ENCODE assay signal across 19 mouse cellular contexts in genomic region chr11:34050643-34051042, GRCm38 (mm10). TPM values are rescaled to one million over a fixed set of nuclear protein-coding genes. Genes with fewer than 3 reads are reported as not detected.
"Had no signal": no experiment of that assay in that cellular context is flagged by ENCODE, and none has a peak within 500 bp of the region (broad histone marks: within the 10 kb centered on the region; RNA-seq: fewer than 3 reads in every experiment).

No protein-coding gene starts in this region.

- H3K4me2 ChIP-seq: kidney, embryonic 15.5 days; limb, embryonic 15.5 days; lung, embryonic 14.5 days; neural tube, embryonic 13.5 days had no signal

- H3K4me1 ChIP-seq: kidney, embryonic 15.5 days; limb, embryonic 15.5 days; midbrain, embryonic 10.5 days; neural tube, embryonic 13.5 days had no signal

- H3K9ac ChIP-seq: kidney, embryonic 15.5 days; limb, embryonic 15.5 days; liver, embryonic 15.5 days; lung, embryonic 14.5 days; neural tube, embryonic 13.5 days had no signal

- H3K36me3 ChIP-seq: kidney, embryonic 15.5 days; limb, embryonic 15.5 days; liver, embryonic 15.5 days; midbrain, embryonic 10.5 days; neural tube, embryonic 13.5 days had no signal

- H3K27ac ChIP-seq: kidney, embryonic 15.5 days; left cerebral cortex, adult 2 months; limb, embryonic 15.5 days; liver, embryonic 15.5 days; midbrain, embryonic 10.5 days; neural tube, embryonic 13.5 days had no signal

- H3K4me3 ChIP-seq: kidney, embryonic 15.5 days; left cerebral cortex, adult 2 months; limb, embryonic 15.5 days; liver, embryonic 15.5 days; midbrain, embryonic 10.5 days; myocyte; neural tube, embryonic 13.5 days had no signal

- H3K9me3 ChIP-seq: kidney, embryonic 15.5 days; limb, embryonic 15.5 days; liver, embryonic 15.5 days; midbrain, embryonic 10.5 days; neural tube, embryonic 13.5 days had no signal

- DNase-seq: kidney, adult 2 months; kidney, postnatal 14 days; lung, embryonic 14.5 days; lung, postnatal 10 days; lung, postnatal 4 days; midbrain, embryonic 14.5 days; retina, postnatal 1 day had no signal

- ATAC-seq: intestine, embryonic 16.5 days had no signal

- H3K27me3 ChIP-seq: kidney, embryonic 15.5 days; limb, embryonic 15.5 days; liver, embryonic 15.5 days; neural tube, embryonic 13.5 days had no signal

RNA-seq across cellular contexts. Expression of gene 4930469K13Rik, which starts 47.7 kb away (rescaled TPM):
- total RNA-seq: layer of hippocampus, postnatal 25 days; left cerebral cortex, adult 2 months; left cerebral cortex, postnatal 14 days had no signal
- polyA plus RNA-seq: large intestine, adult 2 months; liver, embryonic 15.5 days; lung, embryonic 14.5 days; midbrain, embryonic 10.5 days; midbrain, embryonic 14.5 days; myocyte; small intestine, adult 2 months had no signal

RNA-seq across cellular contexts. Expression of gene Kcnip1, which starts 57.7 kb away (rescaled TPM):
- polyA plus RNA-seq: kidney, adult 2 months; myocyte had no signal
